Mouse (Mus musculus) heart, postnatal 0 days (tissue): ENCODE data around the gene Gm9958.

Experiments
- CTCF ChIP-seq: IDR thresholded peaks from 2 replicates; pipeline ENCODE4 v1.5.1; 2016; ENCODE audit warnings: antibody characterized with exemption, control low read depth, low read depth
- EP300 ChIP-seq: IDR thresholded peaks from 2 replicates; pipeline ENCODE4 v1.6.1; 2016; ENCODE audit warnings: antibody characterized with exemption, low read depth

DNA sequence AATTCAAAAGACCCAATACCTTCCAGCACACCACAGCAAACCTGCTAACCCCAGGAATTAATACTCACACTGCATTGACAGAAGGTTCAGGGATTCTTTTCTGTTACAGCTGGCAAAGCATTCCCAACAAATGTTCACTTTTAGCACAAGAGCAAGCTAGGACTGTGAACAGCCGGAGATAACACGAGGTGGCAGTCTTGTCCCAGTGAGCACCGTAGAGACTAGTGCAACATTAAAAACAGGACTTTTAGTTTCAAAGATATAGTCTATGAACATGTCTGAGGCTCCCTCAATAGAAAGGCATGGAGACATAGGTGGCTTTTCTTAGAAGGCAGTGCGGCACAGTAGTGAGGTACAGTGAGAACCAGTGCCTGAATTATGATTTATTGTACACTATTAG, 38.2 kb downstream of the Gm9958 start:
- TF ChIP-seq CTCF (peak; percentile 71), EP300 (no peak)
